Mouse (Mus musculus): ENCODE measurements around the gene Atp2c2. TPM values are rescaled to one million over a fixed set of nuclear protein-coding genes. Genes with fewer than 3 reads are reported as not detected.

The Atp2c2 gene
- polyA plus RNA-seq, 1 experiment from 2014 or later: not detected

GRCm38 (mm10) chr8:119794689-119795088, 94.9 kb downstream of the Atp2c2 start:
- Histone ChIP-seq H3K4me2 (no peak overlapping the region), H3K9me3 (replicated peaks) (no peaks in the 10 kb centered on the region), H3K27me3 (no peaks in the 10 kb centered on the region), H3K27ac (no peak overlapping the region), H3K4me1 (peaks cover 43% of the 10 kb centered on the region), H3K9ac (no peak overlapping the region), H3K36me3 (ENCODE audit: poor library complexity, severe bottlenecking) (no peaks in the 10 kb centered on the region), H3K4me3 (no peak overlapping the region)
- 56% methylated on average over 7 of the region's 7 CpGs for WGBS
- no peak for ATAC-seq

- Histone ChIP-seq H3K4me1 (peaks cover 44% of the 10 kb centered on the region), H3K4me3 (no peak overlapping the region), H3K9me3 (replicated peaks) (no peaks in the 10 kb centered on the region), H3K36me3 (ENCODE audit: poor library complexity, severe bottlenecking) (no peaks in the 10 kb centered on the region), H3K9ac (no peak overlapping the region), H3K27ac (no peak overlapping the region), H3K27me3 (no peaks in the 10 kb centered on the region), H3K4me2 (no peak overlapping the region)
- 81% methylated on average over 3 of the region's 3 CpGs for WGBS
- ATAC-seq: no peak
Observed at GRCm38 (mm10) chr8:119795651-119796050, 95.8 kb downstream of the Atp2c2 start.

GRCm38 (mm10) chr8:119798170-119798964, 98.6 kb downstream of the Atp2c2 start:
- Histone ChIP-seq H3K4me3 (no peak overlapping the region), H3K27me3 (no peaks in the 10 kb centered on the region), H3K27ac (peak overlapping the region; percentile 86), H3K9me3 (replicated peaks) (no peaks in the 10 kb centered on the region), H3K4me2 (peak overlapping the region; percentile 42), H3K36me3 (ENCODE audit: poor library complexity, severe bottlenecking) (no peaks in the 10 kb centered on the region), H3K4me1 (peaks cover 36% of the 10 kb centered on the region), H3K9ac (0 out of 2 replicates have a peak overlapping the region, but pooled peaks have one; percentile 44)
- WGBS: 7% methylated on average over 15 of the region's 15 CpGs
- ATAC-seq: peak; percentile 76

- peak overlapping the region; percentile 42 for H3K4me2 ChIP-seq
- no peaks in the 10 kb centered on the region for H3K9me3 ChIP-seq (replicated peaks)
- no peaks in the 10 kb centered on the region for H3K27me3 ChIP-seq
- no peak; the same call in 1 of the 2 replicates for ATAC-seq
- WGBS: 56% methylated on average over 2 of the region's 2 CpGs
- H3K27ac ChIP-seq: peak overlapping the region; percentile 86
- H3K9ac ChIP-seq: no peak overlapping the region; the same call in 1 of the 2 replicates
- peaks cover 36% of the 10 kb centered on the region for H3K4me1 ChIP-seq
- no peaks in the 10 kb centered on the region for H3K36me3 ChIP-seq (ENCODE audit: poor library complexity, severe bottlenecking)
- H3K4me3 ChIP-seq: no peak overlapping the region
Observed at GRCm38 (mm10) chr8:119798965-119799264, 99.1 kb downstream of the Atp2c2 start.

- H3K36me3 ChIP-seq (ENCODE audit: poor library complexity, severe bottlenecking): no peaks in the 10 kb centered on the region
- H3K4me1 ChIP-seq: peaks cover 47% of the 10 kb centered on the region
- peak overlapping the region; percentile 78 for H3K27ac ChIP-seq
- H3K9ac ChIP-seq: peak overlapping the region; percentile 23; the same call in 1 of the 2 replicates
- WGBS: 13% methylated on average over 4 of the region's 4 CpGs
- H3K9me3 ChIP-seq (replicated peaks): no peaks in the 10 kb centered on the region
- no peak; the same call in 1 of the 2 replicates for ATAC-seq
- H3K27me3 ChIP-seq: no peaks in the 10 kb centered on the region
- 0 out of 2 replicates have a peak overlapping the region, but pooled peaks have one; percentile 16 for H3K4me2 ChIP-seq
- H3K4me3 ChIP-seq: no peak overlapping the region
Observed at GRCm38 (mm10) chr8:119801168-119801567, 101.4 kb downstream of the Atp2c2 start.

GRCm38 (mm10) chr8:119802592-119802991, 102.8 kb downstream of the Atp2c2 start:
- Histone ChIP-seq H3K4me2 (no peak overlapping the region), H3K9ac (no peak overlapping the region), H3K27me3 (no peaks in the 10 kb centered on the region), H3K27ac (no peak overlapping the region), H3K9me3 (replicated peaks) (no peaks in the 10 kb centered on the region), H3K36me3 (ENCODE audit: poor library complexity, severe bottlenecking) (no peaks in the 10 kb centered on the region), H3K4me1 (peaks cover 53% of the 10 kb centered on the region), H3K4me3 (no peak overlapping the region)
- 100% methylated on average over 1 of the region's 1 CpGs for WGBS
- no peak for ATAC-seq

GRCm38 (mm10) chr8:119805275-119805674, 105.5 kb downstream of the Atp2c2 start:
- H3K36me3 ChIP-seq (ENCODE audit: poor library complexity, severe bottlenecking): peaks cover 17% of the 10 kb centered on the region
- H3K27ac ChIP-seq: peak overlapping the region; percentile 82
- WGBS: 65% methylated on average over 8 of the region's 8 CpGs
- no peak overlapping the region for H3K9ac ChIP-seq
- H3K4me3 ChIP-seq: no peak overlapping the region
- no peak for ATAC-seq
- H3K9me3 ChIP-seq (replicated peaks): no peaks in the 10 kb centered on the region
- H3K27me3 ChIP-seq: no peaks in the 10 kb centered on the region
- peaks cover 45% of the 10 kb centered on the region for H3K4me1 ChIP-seq
- no peak overlapping the region for H3K4me2 ChIP-seq

- peak overlapping the region; percentile 26 for H3K9ac ChIP-seq
Observed at GRCm38 (mm10) chr8:119806422-119807263, 106.8 kb downstream of the Atp2c2 start.

More at GRCm38 (mm10) chr8:119806422-119807263, 106.8 kb downstream of the Atp2c2 start:
- no peaks in the 10 kb centered on the region for H3K27me3 ChIP-seq
- no peak overlapping the region for H3K4me3 ChIP-seq
- H3K4me1 ChIP-seq: peaks cover 46% of the 10 kb centered on the region
- H3K9me3 ChIP-seq (replicated peaks): no peaks in the 10 kb centered on the region
- H3K36me3 ChIP-seq (ENCODE audit: poor library complexity, severe bottlenecking): peaks cover 17% of the 10 kb centered on the region
- H3K27ac ChIP-seq: peak overlapping the region; percentile 82
- peak; percentile 45 for ATAC-seq
- no peak overlapping the region for H3K4me2 ChIP-seq
- WGBS: 54% methylated on average over 14 of the region's 14 CpGs

Other genes starting within 250 kb of the Atp2c2 start
- not detected in 2 replicates for gene Slc38a8, start 198.3 kb upstream of the Atp2c2 start, polyA plus RNA-seq (2015; fragmentation: Nextera tagmentation; extraction: Ambion mirVana)
- 67.2 and 70.5 TPM in 2 replicates for gene Mbtps1, start 141.3 kb upstream of the Atp2c2 start, polyA plus RNA-seq (2015; fragmentation: Nextera tagmentation; extraction: Ambion mirVana)
- 109 and 130 TPM in 2 replicates for gene Hsdl1, start 124.8 kb upstream of the Atp2c2 start, polyA plus RNA-seq (2015; fragmentation: Nextera tagmentation; extraction: Ambion mirVana)
- gene Dnaaf1, start 124.8 kb upstream of the Atp2c2 start, polyA plus RNA-seq (2015; fragmentation: Nextera tagmentation; extraction: Ambion mirVana): 0.19 and 0.62 TPM in 2 replicates
- gene Taf1c, start 94.8 kb upstream of the Atp2c2 start, polyA plus RNA-seq (2015; fragmentation: Nextera tagmentation; extraction: Ambion mirVana): 15.2 and 16.8 TPM in 2 replicates
- not detected in 2 replicates for gene Adad2, start 87.3 kb upstream of the Atp2c2 start, polyA plus RNA-seq (2015; fragmentation: Nextera tagmentation; extraction: Ambion mirVana)
- gene Kcng4, start 64.3 kb upstream of the Atp2c2 start, polyA plus RNA-seq (2015; fragmentation: Nextera tagmentation; extraction: Ambion mirVana): 0.17 TPM in 1 of 2 replicates, not detected in the other
- 0.76 and 1.7 TPM in 2 replicates for gene Wfdc1, start 33.6 kb upstream of the Atp2c2 start, polyA plus RNA-seq (2015; fragmentation: Nextera tagmentation; extraction: Ambion mirVana)
- 11.6 and 14.4 TPM in 2 replicates for gene Tldc1, start 78.4 kb downstream of the Atp2c2 start, polyA plus RNA-seq (2015; fragmentation: Nextera tagmentation; extraction: Ambion mirVana)
- gene Cotl1, start 140.5 kb downstream of the Atp2c2 start, polyA plus RNA-seq (2015; fragmentation: Nextera tagmentation; extraction: Ambion mirVana): 92.3 and 99.6 TPM in 2 replicates
- 10.8 and 12.6 TPM in 2 replicates for gene Klhl36, start 162.3 kb downstream of the Atp2c2 start, polyA plus RNA-seq (2015; fragmentation: Nextera tagmentation; extraction: Ambion mirVana)
- 133 and 161 TPM in 2 replicates for gene Usp10, start 210.4 kb downstream of the Atp2c2 start, polyA plus RNA-seq (2015; fragmentation: Nextera tagmentation; extraction: Ambion mirVana)
- 5.6 and 13.1 TPM in 2 replicates for gene Gm20388, start 210.8 kb downstream of the Atp2c2 start, polyA plus RNA-seq (2015; fragmentation: Nextera tagmentation; extraction: Ambion mirVana)